In the genomic region with DNA sequence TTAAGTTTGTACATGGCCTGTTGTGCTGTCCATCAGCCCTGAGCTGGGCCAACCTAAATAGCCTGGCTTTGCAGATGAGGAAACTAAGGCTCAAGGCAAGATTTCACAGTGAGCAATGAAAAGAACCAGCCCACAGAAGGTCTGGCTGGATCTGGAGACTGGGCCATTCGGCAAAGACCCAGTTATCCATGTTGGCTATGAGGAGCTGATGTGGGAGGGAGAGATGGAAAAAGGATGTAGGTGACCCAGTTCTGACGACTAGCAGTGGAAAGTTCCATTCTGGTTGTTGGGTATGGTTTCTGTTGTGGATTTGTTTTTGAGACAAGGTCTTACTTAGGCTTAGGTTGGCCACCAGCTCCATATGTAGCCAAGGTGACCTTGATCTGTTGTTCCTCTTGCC, we compare ENCODE assay signal across 31 mouse cellular contexts. TPM values are rescaled to one million over a fixed set of nuclear protein-coding genes. Genes with fewer than 3 reads are reported as not detected.
"Had no signal": no experiment of that assay in that cellular context is flagged by ENCODE, and none has a peak within 500 bp of the region (broad histone marks: within the 10 kb centered on the region; RNA-seq: fewer than 3 reads in every experiment).

No protein-coding gene starts in this region.

- H3K4me2 ChIP-seq: limb, embryonic 13.5 days; liver, embryonic 12.5 days; liver, embryonic 15.5 days; lung, embryonic 15.5 days; midbrain, embryonic 11.5 days; neural tube, embryonic 12.5 days; neural tube, embryonic 15.5 days had no signal

- H3K27me3 ChIP-seq: limb, embryonic 13.5 days; liver, embryonic 12.5 days; liver, embryonic 15.5 days; lung, embryonic 15.5 days; neural tube, embryonic 12.5 days; neural tube, embryonic 15.5 days had no signal

- DNase-seq: kidney, adult 18-20 months; kidney, adult 9 months; kidney, postnatal 14 days; kidney, postnatal 4 days; liver; lung, adult 18-20 months; lung, postnatal 14 days; lung, postnatal 4 days; midbrain, embryonic 14.5 days; thymus, adult 2 months; thymus, postnatal 14 days; thymus, postnatal 4 days had no signal

- H3K4me3 ChIP-seq: limb, embryonic 10.5 days; limb, embryonic 13.5 days; liver, embryonic 12.5 days; liver, embryonic 15.5 days; lung, embryonic 15.5 days; neural tube, embryonic 12.5 days; neural tube, embryonic 15.5 days had no signal

RNA-seq across cellular contexts. Expression of a gene that starts 44.7 kb away (rescaled TPM):
- total RNA-seq: layer of hippocampus, adult 8-10 months; layer of hippocampus, postnatal 10 days; layer of hippocampus, postnatal 36 days; left cerebral cortex, adult 8-10 months; left cerebral cortex, postnatal 25 days; megakaryocyte progenitor cell, adult 5-6 weeks; megakaryocyte-erythroid progenitor cell, adult 5-6 weeks; midbrain, postnatal 0 days had no signal
- polyA plus RNA-seq: kidney, embryonic 16.5 days; limb, embryonic 10.5 days; limb, embryonic 13.5 days; liver, embryonic 12.5 days; liver, embryonic 15.5 days; lung, embryonic 15.5 days; midbrain, embryonic 11.5 days; midbrain, embryonic 14.5 days; midbrain, postnatal 0 days; neural tube, embryonic 12.5 days; neural tube, embryonic 15.5 days; spleen, adult 2 months; stomach, embryonic 16.5 days; thymus, adult 2 months had no signal
